Mouse (Mus musculus): ENCODE measurements around the gene Sh3bp5l. TPM values are rescaled to one million over a fixed set of nuclear protein-coding genes. Genes with fewer than 3 reads are reported as not detected.

Sh3bp5l gene
- total and polyA plus RNA-seq, 2 experiments from 2014 or later = 39.7 to 51.8 TPM

DNA sequence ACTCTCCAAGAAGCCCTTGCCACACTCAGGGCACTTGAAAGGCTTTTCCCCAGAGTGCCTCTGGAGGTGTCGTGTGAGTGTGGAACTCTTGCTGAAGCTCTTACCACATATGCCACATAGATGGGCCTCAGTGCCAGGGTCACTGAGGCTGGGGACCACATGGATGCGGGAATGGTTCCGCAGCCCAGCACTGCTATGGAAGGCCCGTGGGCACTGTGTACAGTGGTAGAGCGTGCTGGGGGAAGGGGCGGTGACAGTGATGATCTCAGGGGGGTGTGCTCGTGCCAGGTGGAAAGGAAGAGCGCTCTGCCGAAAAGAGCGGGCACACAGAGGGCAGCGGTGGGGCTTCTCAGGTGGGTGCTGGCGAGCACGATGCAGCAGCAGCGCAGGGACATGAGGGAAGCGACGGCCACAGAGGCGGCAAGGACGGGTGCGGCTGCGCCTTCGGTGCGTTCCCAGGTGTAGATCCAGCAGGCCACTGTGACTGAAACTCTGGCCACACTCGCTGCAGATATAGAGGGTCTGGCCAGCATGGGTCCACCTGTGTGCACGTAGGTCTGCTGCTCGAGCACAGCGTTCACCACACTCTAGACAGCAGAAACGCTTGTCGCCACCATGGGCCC is 13.6 kb upstream of the Sh3bp5l start:
- Histone ChIP-seq H3K27me3 (ENCODE audit: insufficient read depth, low read length) (no peaks in the 10 kb centered on the region), H3K4me1 (ENCODE audit: insufficient read depth, low read length) (peaks cover 3% of the 10 kb centered on the region; the same call in 1 of the 2 replicates), H3K4me3 (ENCODE audit: low read length) (no peak overlapping the region), H3K9ac (replicated peaks; ENCODE audit: low read length) (no peak overlapping the region), H3K27ac (no peak overlapping the region), H3K4me2 (ENCODE audit: low read depth, low read length) (no peak overlapping the region), H3K36me3 (ENCODE audit: insufficient read depth, low read length) (peaks cover 7% of the 10 kb centered on the region; the same call in 1 of the 2 replicates), H3K9me3 (ENCODE audit: low read length) (no peaks in the 10 kb centered on the region)
- no peak for TF ChIP-seq CTCF (IDR thresholded peaks at IDR 0.05; ENCODE audit: low read depth)
- peak; percentile 57; the same call in 1 of the 2 replicates for ATAC-seq
- WGBS = 78% methylated on average over 28 of the region's 28 CpGs
- no peak for DNase-seq (ENCODE audit: low spot score)

DNA sequence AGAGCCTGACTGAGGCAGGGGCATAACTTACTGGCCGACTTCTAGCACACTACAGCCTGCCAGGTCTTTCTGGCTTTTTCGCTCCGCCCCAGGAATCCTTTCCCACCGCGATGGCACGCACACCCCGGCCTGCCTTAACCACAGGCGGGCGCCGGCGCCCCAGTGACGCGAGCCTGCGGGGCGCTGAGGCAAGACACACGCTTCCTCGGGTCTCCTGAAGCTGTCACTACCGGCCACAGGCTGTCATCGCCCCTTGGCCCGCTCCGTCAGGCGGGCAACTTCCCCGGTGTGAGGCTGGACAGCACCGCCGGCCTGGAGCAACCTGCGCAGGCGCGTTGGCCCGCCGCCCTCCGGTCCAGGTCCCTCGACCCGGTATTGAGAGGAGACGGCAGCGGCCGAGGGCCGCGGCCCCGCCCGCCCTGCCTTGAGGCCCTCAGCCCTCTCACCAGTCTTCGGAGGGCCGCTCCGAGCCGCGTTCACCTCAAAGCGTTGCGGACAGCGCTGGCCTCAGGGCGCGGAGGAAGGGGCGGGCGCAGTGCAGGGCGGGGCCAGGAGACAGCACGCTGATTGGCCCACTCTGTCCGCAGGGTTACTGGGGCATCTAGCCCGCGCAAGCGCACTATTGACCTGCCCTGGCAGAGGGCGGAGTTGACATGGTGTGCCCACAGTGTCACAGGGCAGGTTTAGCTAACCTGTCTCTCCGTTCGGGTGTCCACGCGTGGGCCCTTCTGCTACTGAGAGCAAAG is 7.5 kb upstream of the Sh3bp5l start:
- TF ChIP-seq CTCF (IDR thresholded peaks at IDR 0.05; ENCODE audit: low read depth) = peak; percentile 17; the same call in 1 of the 2 replicates

GRCm38 (mm10) chr11:58323570-58324340 is 6.8 kb upstream of the Sh3bp5l start:
- H3K36me3 ChIP-seq (ENCODE audit: insufficient read depth, low read length) = peaks cover 3% of the 10 kb centered on the region; the same call in 1 of the 2 replicates
- peak overlapping the region; percentile 93 for H3K9ac ChIP-seq (replicated peaks; ENCODE audit: low read length)
- peaks cover 17% of the 10 kb centered on the region; the same call in 1 of the 2 replicates for H3K4me1 ChIP-seq (ENCODE audit: insufficient read depth, low read length)
- peak overlapping the region; percentile 99 for H3K27ac ChIP-seq
- H3K4me3 ChIP-seq (ENCODE audit: low read length) = peak overlapping the region; percentile 74
- DNase-seq (ENCODE audit: low spot score) = peak; percentile 27
- no peaks in the 10 kb centered on the region for H3K27me3 ChIP-seq (ENCODE audit: insufficient read depth, low read length)
- peak; percentile 24; the same call in 1 of the 2 replicates for ATAC-seq
- H3K9me3 ChIP-seq (ENCODE audit: low read length) = no peaks in the 10 kb centered on the region
- TF ChIP-seq CTCF (IDR thresholded peaks at IDR 0.05; ENCODE audit: low read depth) = peak; percentile 25; the same call in 1 of the 2 replicates
- peak overlapping the region; percentile 95 for H3K4me2 ChIP-seq (ENCODE audit: low read depth, low read length)
- WGBS = 10% methylated on average over 24 of the region's 24 CpGs

More for the DNA sequence above, 7.5 kb upstream of the Sh3bp5l start:
- Histone ChIP-seq H3K9me3 (ENCODE audit: low read length) (no peaks in the 10 kb centered on the region), H3K27ac (peak overlapping the region; percentile 99), H3K4me3 (ENCODE audit: low read length) (peak overlapping the region; percentile 74), H3K4me2 (ENCODE audit: low read depth, low read length) (peak overlapping the region; percentile 95), H3K9ac (replicated peaks; ENCODE audit: low read length) (peak overlapping the region; percentile 93), H3K36me3 (ENCODE audit: insufficient read depth, low read length) (peaks cover 5% of the 10 kb centered on the region; the same call in 1 of the 2 replicates), H3K4me1 (ENCODE audit: insufficient read depth, low read length) (peaks cover 16% of the 10 kb centered on the region; the same call in 1 of the 2 replicates), H3K27me3 (ENCODE audit: insufficient read depth, low read length) (no peaks in the 10 kb centered on the region)
- 2% methylated on average over 60 of the region's 63 CpGs for WGBS
- ATAC-seq = peak; percentile 99
- peak; percentile 98 for DNase-seq (ENCODE audit: low spot score)

GRCm38 (mm10) chr11:58324614-58325229 is 5.8 kb upstream of the Sh3bp5l start:
- TF ChIP-seq CTCF (IDR thresholded peaks at IDR 0.05; ENCODE audit: low read depth) = no peak
- H3K4me1 ChIP-seq (ENCODE audit: insufficient read depth, low read length) = peaks cover 26% of the 10 kb centered on the region
- H3K9ac ChIP-seq (replicated peaks; ENCODE audit: low read length) = no peak overlapping the region
- H3K36me3 ChIP-seq (ENCODE audit: insufficient read depth, low read length) = no peaks in the 10 kb centered on the region
- H3K27me3 ChIP-seq (ENCODE audit: insufficient read depth, low read length) = no peaks in the 10 kb centered on the region
- 91% methylated on average over 3 of the region's 3 CpGs for WGBS
- H3K27ac ChIP-seq = no peak overlapping the region
- ATAC-seq (no peak), DNase-seq (ENCODE audit: low spot score) (no peak)
- H3K4me3 ChIP-seq (ENCODE audit: low read length) = no peak overlapping the region
- no peak overlapping the region for H3K4me2 ChIP-seq (ENCODE audit: low read depth, low read length)
- H3K9me3 ChIP-seq (ENCODE audit: low read length) = no peaks in the 10 kb centered on the region

DNA sequence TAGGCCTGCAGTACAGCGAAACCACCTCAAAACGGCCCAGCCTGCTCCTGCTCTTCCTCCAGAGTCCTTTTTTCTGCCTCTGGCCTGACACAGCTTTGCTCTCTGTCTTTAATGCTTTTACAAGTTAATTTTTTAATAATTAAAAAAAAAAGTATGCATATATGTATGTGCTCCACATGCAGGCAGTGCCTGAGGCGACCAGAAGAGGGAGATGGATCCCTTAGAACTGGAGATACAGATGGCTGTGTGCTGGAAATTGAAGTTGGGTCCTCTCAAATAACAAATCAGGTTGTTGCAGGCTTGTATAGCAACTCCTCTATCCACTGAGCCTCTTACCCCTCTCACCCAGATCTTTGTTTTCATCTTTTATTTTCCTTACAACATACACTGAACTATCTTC is 3.7 kb upstream of the Sh3bp5l start:
- Histone ChIP-seq H3K4me2 (ENCODE audit: low read depth, low read length) (no peak overlapping the region), H3K9ac (replicated peaks; ENCODE audit: low read length) (no peak overlapping the region), H3K27ac (no peak overlapping the region), H3K9me3 (ENCODE audit: low read length) (no peaks in the 10 kb centered on the region), H3K27me3 (ENCODE audit: insufficient read depth, low read length) (no peaks in the 10 kb centered on the region), H3K36me3 (ENCODE audit: insufficient read depth, low read length) (no peaks in the 10 kb centered on the region), H3K4me1 (ENCODE audit: insufficient read depth, low read length) (peaks cover 30% of the 10 kb centered on the region), H3K4me3 (ENCODE audit: low read length) (no peak overlapping the region)
- TF ChIP-seq CTCF (IDR thresholded peaks at IDR 0.05; ENCODE audit: low read depth) = 0 out of 2 replicates have a peak, but pooled peaks have one; percentile 29
- 100% methylated on average over 3 of the region's 3 CpGs for WGBS
- no peak for ATAC-seq
- DNase-seq (ENCODE audit: low spot score) = no peak

GRCm38 (mm10) chr11:58329906-58330275 is 633 bp upstream of the Sh3bp5l start:
- ATAC-seq = peak; percentile 51
- Histone ChIP-seq H3K9me3 (ENCODE audit: low read length) (no peaks in the 10 kb centered on the region), H3K27ac (peak overlapping the region; percentile 81), H3K9ac (replicated peaks; ENCODE audit: low read length) (peak overlapping the region; percentile 76), H3K4me2 (ENCODE audit: low read depth, low read length) (peak overlapping the region; percentile 77), H3K4me3 (ENCODE audit: low read length) (peak overlapping the region; percentile 80), H3K36me3 (ENCODE audit: insufficient read depth, low read length) (no peaks in the 10 kb centered on the region; the same call in 1 of the 2 replicates), H3K4me1 (ENCODE audit: insufficient read depth, low read length) (peaks cover 29% of the 10 kb centered on the region), H3K27me3 (ENCODE audit: insufficient read depth, low read length) (no peaks in the 10 kb centered on the region)
- 1% methylated on average over 21 of the region's 21 CpGs for WGBS
- TF ChIP-seq CTCF (IDR thresholded peaks at IDR 0.05; ENCODE audit: low read depth) = no peak; the same call in 1 of the 2 replicates
- DNase-seq (ENCODE audit: low spot score) = no peak

All from hindbrain, postnatal 0 days (tissue).